Mouse (Mus musculus) leukemia stem cell, adult 10-12 weeks (primary cell): ENCODE results near the gene C330021F23Rik. TPM values are rescaled to one million over a fixed set of nuclear protein-coding genes. Genes with fewer than 3 reads are reported as not detected.

Experiments used
- polyA plus RNA-seq: library from polyadenylated mRNA; stranded (reverse); fragments of >175 nt; gene quantifications from 2 replicates; pipeline ENCODE4 v1.2.3, GENCODE M21; 2012; ENCODE audit warnings: low replicate concordance

The C330021F23Rik gene
- 0.19 TPM in 1 of 2 replicates, not detected in the other for polyA plus RNA-seq

GRCm38 (mm10) chr8:3567641-3568371 is at the start of gene C330021F23Rik:
TSS of gene C330021F23Rik (plus strand) at chr8:3567990.

GRCm38 (mm10) chr8:3586993-3587390 is 19.2 kb downstream of the C330021F23Rik start, which contains the start of gene Camsap3:
TSS of gene Camsap3 (plus strand) at chr8:3587293.

GRCm38 (mm10) chr8:3621199-3621970 is 53.6 kb downstream of the C330021F23Rik start, which contains the start of the genes Xab2 and Pet100:
TSS of gene Xab2 (minus strand) at chr8:3621316.
TSS of gene Pet100 (plus strand) at chr8:3621548.

GRCm38 (mm10) chr8:3625445-3625844 is 57.7 kb downstream of the C330021F23Rik start, which contains the start of gene Pcp2:
TSS of gene Pcp2 (minus strand) at chr8:3625545.

GRCm38 (mm10) chr8:3630647-3631477 is 63.1 kb downstream of the C330021F23Rik start, which contains the start of gene Stxbp2:
TSS of gene Stxbp2 (plus strand) at chr8:3630955.

Other genes with a start within 250 kb of the C330021F23Rik start
- gene A430078G23Rik, start 214.6 kb upstream of the C330021F23Rik start, polyA plus RNA-seq = 1.9 and 2.8 TPM in 2 replicates
- 28.5 and 65.0 TPM in 2 replicates for gene Arhgef18, start 175.0 kb upstream of the C330021F23Rik start, polyA plus RNA-seq
- gene Pex11g, start 100.3 kb upstream of the C330021F23Rik start, polyA plus RNA-seq = 0.23 and 0.54 TPM in 2 replicates
- gene Tex45, start 97.1 kb upstream of the C330021F23Rik start, polyA plus RNA-seq = not detected in 2 replicates
- gene Zfp358, start 74.9 kb upstream of the C330021F23Rik start, polyA plus RNA-seq = 3.4 and 6.5 TPM in 2 replicates
- gene Mcoln1, start 67.5 kb upstream of the C330021F23Rik start, polyA plus RNA-seq = 78.2 and 241 TPM in 2 replicates
- gene Pnpla6, start 52.6 kb upstream of the C330021F23Rik start, polyA plus RNA-seq = 21.4 and 33.0 TPM in 2 replicates
- 0.42 and 0.58 TPM in 2 replicates for gene Camsap3, start 19.3 kb downstream of the C330021F23Rik start, polyA plus RNA-seq
- gene Xab2, start 53.3 kb downstream of the C330021F23Rik start, polyA plus RNA-seq = 27.6 and 38.9 TPM in 2 replicates
- gene Pet100, start 53.6 kb downstream of the C330021F23Rik start, polyA plus RNA-seq = 10.9 and 50.5 TPM in 2 replicates
- gene Pcp2, start 57.6 kb downstream of the C330021F23Rik start, polyA plus RNA-seq = not detected in 2 replicates
- gene Stxbp2, start 63.0 kb downstream of the C330021F23Rik start, polyA plus RNA-seq = 95.4 and 315 TPM in 2 replicates
- not detected in 2 replicates for gene Retn, start 87.8 kb downstream of the C330021F23Rik start, polyA plus RNA-seq
- gene Mcemp1, start 97.8 kb downstream of the C330021F23Rik start, polyA plus RNA-seq = 0.11 and 0.24 TPM in 2 replicates
- not detected in 2 replicates for gene Fcor, start 104.4 kb downstream of the C330021F23Rik start, polyA plus RNA-seq
- gene Trappc5, start 108.3 kb downstream of the C330021F23Rik start, polyA plus RNA-seq = 10.8 and 16.4 TPM in 2 replicates
- gene Fcer2a, start 126.2 kb downstream of the C330021F23Rik start, polyA plus RNA-seq = 5.4 and 22.4 TPM in 2 replicates
- 0.17 TPM in 1 of 2 replicates, not detected in the other for gene Clec4g, start 152.7 kb downstream of the C330021F23Rik start, polyA plus RNA-seq
- 0.44 and 0.52 TPM in 2 replicates for gene Cd209a, start 181.0 kb downstream of the C330021F23Rik start, polyA plus RNA-seq